Mouse (Mus musculus) kidney, postnatal 14 days (tissue): ENCODE results near the gene Smarcd3.

ENCODE experiments used
- DNase-seq: peaks from one replicate; pipeline ENCODE4 v3.0.0; 2022; ENCODE audit warnings: mixed read lengths

Gene Smarcd3

GRCm38 (mm10) chr5:24620116-24620515 lies 4.1 kb downstream of the Smarcd3 start:
- peak; percentile 68 for DNase-seq

GRCm38 (mm10) chr5:24618921-24619320 lies 5.3 kb downstream of the Smarcd3 start:
- DNase-seq, result no peak

GRCm38 (mm10) chr5:24615097-24615496 lies 9.1 kb downstream of the Smarcd3 start:
- DNase-seq, result no peak

GRCm38 (mm10) chr5:24612302-24612649 lies 11.9 kb downstream of the Smarcd3 start:
- DNase-seq, result no peak

- DNase-seq, result peak; percentile 78
Observed at GRCm38 (mm10) chr5:24611366-24612301, 12.6 kb downstream of the Smarcd3 start.

GRCm38 (mm10) chr5:24609388-24609787 lies 14.8 kb downstream of the Smarcd3 start:
- no peak for DNase-seq

GRCm38 (mm10) chr5:24605980-24606665 lies 18.1 kb downstream of the Smarcd3 start:
- DNase-seq, result no peak

GRCm38 (mm10) chr5:24605321-24605979 lies 18.8 kb downstream of the Smarcd3 start:
- DNase-seq, result no peak

GRCm38 (mm10) chr5:24604656-24605100 lies 19.5 kb downstream of the Smarcd3 start:
- DNase-seq, result peak; percentile 94

- DNase-seq, result no peak
Observed at GRCm38 (mm10) chr5:24604080-24604655, 20.0 kb downstream of the Smarcd3 start.

GRCm38 (mm10) chr5:24603431-24604010 lies 20.7 kb downstream of the Smarcd3 start:
- no peak for DNase-seq

GRCm38 (mm10) chr5:24602751-24603343 lies 21.4 kb downstream of the Smarcd3 start:
- peak; percentile 93 for DNase-seq

GRCm38 (mm10) chr5:24601911-24602750 lies 22.1 kb downstream of the Smarcd3 start:
- DNase-seq, result peak; percentile 90

- peak; percentile 51 for DNase-seq
Observed at GRCm38 (mm10) chr5:24601071-24601835, 23.0 kb downstream of the Smarcd3 start.

GRCm38 (mm10) chr5:24600236-24600635 lies 24.0 kb downstream of the Smarcd3 start:
- no peak for DNase-seq

- DNase-seq, result no peak
Observed at GRCm38 (mm10) chr5:24599137-24599536, 25.1 kb downstream of the Smarcd3 start.

GRCm38 (mm10) chr5:24598570-24599006 lies 25.6 kb downstream of the Smarcd3 start:
- peak; percentile 79 for DNase-seq

- no peak for DNase-seq
Observed at GRCm38 (mm10) chr5:24597901-24598569, 26.2 kb downstream of the Smarcd3 start.

GRCm38 (mm10) chr5:24597221-24597728 lies 26.9 kb downstream of the Smarcd3 start:
- peak; percentile 88 for DNase-seq
